Mouse (Mus musculus): ENCODE data around the gene Add3. TPM values are rescaled to one million over a fixed set of nuclear protein-coding genes. Genes with fewer than 3 reads are reported as not detected.

Add3 gene
- polyA plus RNA-seq (2016; fragmentation: Nextera tagmentation; extraction: Ambion mirVana) = 55.4 and 59.3 TPM in 2 replicates

GRCm38 (mm10) chr19:53140044-53140803, at the start of gene Add3:
Add3 (plus strand) TSS chr19:53140443.
- Histone ChIP-seq H3K27ac (peak within 1 kb of the TSS; percentile 87; the same call in 1 of the 2 replicates), H3K36me3 (replicated peaks) (no peaks in the 10 kb centered on the region), H3K27me3 (ENCODE audit: poor library complexity, severe bottlenecking) (peaks cover 31% of the 10 kb centered on the region), H3K4me3 (peak within 1 kb of the TSS; percentile 95), H3K9me3 (no peaks in the 10 kb centered on the region), H3K4me1 (peaks cover 73% of the 10 kb centered on the region)
- DNase-seq (ENCODE audit: extremely low spot score, low spot score) = peak; percentile 44
- 6% methylated on average over 24 of the region's 24 CpGs for WGBS

GRCm38 (mm10) chr19:53090677-53091076, 49.6 kb upstream of the Add3 start:
- WGBS = 93% methylated on average over 5 of the region's 5 CpGs
- Histone ChIP-seq H3K27me3 (ENCODE audit: poor library complexity, severe bottlenecking) (no peaks in the 10 kb centered on the region), H3K4me1 (peaks cover 36% of the 10 kb centered on the region), H3K4me3 (no peak overlapping the region), H3K36me3 (replicated peaks) (no peaks in the 10 kb centered on the region), H3K9me3 (peaks cover 9% of the 10 kb centered on the region; the same call in 1 of the 2 replicates), H3K27ac (peak overlapping the region; percentile 62; the same call in 1 of the 2 replicates)
- no peak for DNase-seq (ENCODE audit: extremely low spot score, low spot score)

GRCm38 (mm10) chr19:53092251-53092650, 48.0 kb upstream of the Add3 start:
- H3K9me3 ChIP-seq = peaks cover 9% of the 10 kb centered on the region; the same call in 1 of the 2 replicates
- peak overlapping the region; percentile 53; the same call in 1 of the 2 replicates for H3K27ac ChIP-seq
- H3K36me3 ChIP-seq (replicated peaks) = no peaks in the 10 kb centered on the region
- no peak overlapping the region for H3K4me3 ChIP-seq
- 57% methylated on average over 6 of the region's 6 CpGs for WGBS
- H3K4me1 ChIP-seq = peaks cover 28% of the 10 kb centered on the region
- no peaks in the 10 kb centered on the region for H3K27me3 ChIP-seq (ENCODE audit: poor library complexity, severe bottlenecking)
- peak; percentile 27 for DNase-seq (ENCODE audit: extremely low spot score, low spot score)

- no peak overlapping the region for H3K27ac ChIP-seq
- no peaks in the 10 kb centered on the region for H3K27me3 ChIP-seq (ENCODE audit: poor library complexity, severe bottlenecking)
- no peak for DNase-seq (ENCODE audit: extremely low spot score, low spot score)
- H3K9me3 ChIP-seq = peaks cover 9% of the 10 kb centered on the region; the same call in 1 of the 2 replicates
- H3K4me3 ChIP-seq = no peak overlapping the region
- no peaks in the 10 kb centered on the region for H3K36me3 ChIP-seq (replicated peaks)
- WGBS = 86% methylated on average over 3 of the region's 3 CpGs
- peaks cover 19% of the 10 kb centered on the region for H3K4me1 ChIP-seq
Observed at GRCm38 (mm10) chr19:53093294-53093693, 46.9 kb upstream of the Add3 start.

- Histone ChIP-seq H3K4me3 (no peak overlapping the region), H3K27me3 (ENCODE audit: poor library complexity, severe bottlenecking) (no peaks in the 10 kb centered on the region), H3K9me3 (peaks cover 9% of the 10 kb centered on the region; the same call in 1 of the 2 replicates), H3K4me1 (peaks cover 15% of the 10 kb centered on the region), H3K27ac (no peak overlapping the region), H3K36me3 (replicated peaks) (no peaks in the 10 kb centered on the region)
- WGBS = 92% methylated on average over 4 of the region's 4 CpGs
- DNase-seq (ENCODE audit: extremely low spot score, low spot score) = no peak
Observed at GRCm38 (mm10) chr19:53094684-53095083, 45.6 kb upstream of the Add3 start.

GRCm38 (mm10) chr19:53101374-53102300, 38.6 kb upstream of the Add3 start:
- Histone ChIP-seq H3K36me3 (replicated peaks) (no peaks in the 10 kb centered on the region), H3K27ac (no peak overlapping the region), H3K27me3 (ENCODE audit: poor library complexity, severe bottlenecking) (no peaks in the 10 kb centered on the region), H3K4me3 (no peak overlapping the region), H3K9me3 (no peaks in the 10 kb centered on the region), H3K4me1 (peaks cover 19% of the 10 kb centered on the region)
- no peak for DNase-seq (ENCODE audit: extremely low spot score, low spot score)
- 75% methylated on average over 12 of the region's 12 CpGs for WGBS

- H3K27ac ChIP-seq = peak overlapping the region; percentile 74
- WGBS = 49% methylated on average over 26 of the region's 26 CpGs
Observed at GRCm38 (mm10) chr19:53105374-53106090, 34.7 kb upstream of the Add3 start.

GRCm38 (mm10) chr19:53106952-53107351, 33.3 kb upstream of the Add3 start:
- no peaks in the 10 kb centered on the region for H3K9me3 ChIP-seq
- no peak overlapping the region for H3K27ac ChIP-seq
- H3K4me1 ChIP-seq = peaks cover 22% of the 10 kb centered on the region
- WGBS = 89% methylated on average over 7 of the region's 7 CpGs
- H3K27me3 ChIP-seq (ENCODE audit: poor library complexity, severe bottlenecking) = no peaks in the 10 kb centered on the region
- no peak overlapping the region for H3K4me3 ChIP-seq
- H3K36me3 ChIP-seq (replicated peaks) = no peaks in the 10 kb centered on the region
- DNase-seq (ENCODE audit: extremely low spot score, low spot score) = no peak

More at GRCm38 (mm10) chr19:53105374-53106090, 34.7 kb upstream of the Add3 start:
- Histone ChIP-seq H3K27me3 (ENCODE audit: poor library complexity, severe bottlenecking) (no peaks in the 10 kb centered on the region), H3K9me3 (no peaks in the 10 kb centered on the region), H3K36me3 (replicated peaks) (no peaks in the 10 kb centered on the region), H3K4me3 (peak overlapping the region; percentile 27; the same call in 1 of the 2 replicates), H3K4me1 (peaks cover 19% of the 10 kb centered on the region)
- peak; percentile 71 for DNase-seq (ENCODE audit: extremely low spot score, low spot score)

GRCm38 (mm10) chr19:53107361-53108247, 32.6 kb upstream of the Add3 start:
- Histone ChIP-seq H3K9me3 (no peaks in the 10 kb centered on the region), H3K27ac (no peak overlapping the region), H3K36me3 (replicated peaks) (no peaks in the 10 kb centered on the region), H3K27me3 (ENCODE audit: poor library complexity, severe bottlenecking) (no peaks in the 10 kb centered on the region), H3K4me1 (peaks cover 24% of the 10 kb centered on the region), H3K4me3 (no peak overlapping the region)
- no peak for DNase-seq (ENCODE audit: extremely low spot score, low spot score)
- 90% methylated on average over 18 of the region's 18 CpGs for WGBS

- WGBS = 59% methylated on average over 7 of the region's 7 CpGs
- Histone ChIP-seq H3K4me3 (no peak overlapping the region), H3K36me3 (replicated peaks) (no peaks in the 10 kb centered on the region), H3K9me3 (peaks cover 3% of the 10 kb centered on the region), H3K27ac (no peak overlapping the region), H3K27me3 (ENCODE audit: poor library complexity, severe bottlenecking) (no peaks in the 10 kb centered on the region), H3K4me1 (peaks cover 12% of the 10 kb centered on the region)
- DNase-seq (ENCODE audit: extremely low spot score, low spot score) = no peak
Observed at GRCm38 (mm10) chr19:53111996-53112590, 28.1 kb upstream of the Add3 start.

- no peak for DNase-seq (ENCODE audit: extremely low spot score, low spot score)
- no peaks in the 10 kb centered on the region for H3K27me3 ChIP-seq (ENCODE audit: poor library complexity, severe bottlenecking)
- no peak overlapping the region for H3K4me3 ChIP-seq
- no peak overlapping the region for H3K27ac ChIP-seq
- WGBS = 87% methylated on average over 8 of the region's 8 CpGs
- H3K36me3 ChIP-seq (replicated peaks) = no peaks in the 10 kb centered on the region
- peaks cover 7% of the 10 kb centered on the region for H3K9me3 ChIP-seq
- no peaks in the 10 kb centered on the region for H3K4me1 ChIP-seq
Observed at GRCm38 (mm10) chr19:53119255-53119795, 20.9 kb upstream of the Add3 start.

Measured in forebrain, embryonic 10.5 days (tissue).